Mouse (Mus musculus) stomach, embryonic 14.5 days (tissue): Measurements from ENCODE around the gene Olfr1392. TPM values are rescaled to one million over a fixed set of nuclear protein-coding genes. Genes with fewer than 3 reads are reported as not detected.

ENCODE experiments used
- ATAC-seq: fragments of 200-750 bp; cut with Nextera tagmentation; 2 replicates; pipeline ENCODE4 v1.8.0; 2017; ENCODE audit warnings: low read depth, moderate TSS enrichment; ENCODE audit not compliant: insufficient number of reproducible peaks, insufficient read depth, low FRiP score
- H3K27ac ChIP-seq: fragments of 300-500 bp; sonication (generic); 2 replicates; pipeline ENCODE4 v1.5.1; 2014; ENCODE audit warnings: mild to moderate bottlenecking, low read length, moderate library complexity, mixed read lengths
- H3K27me3 ChIP-seq: fragments of 300-500 bp; sonication (generic); 2 replicates; pipeline ENCODE4 v1.6.1; 2014; ENCODE audit warnings: low read length, control low read depth, mixed read lengths; ENCODE audit not compliant: control insufficient read depth, insufficient read depth
- H3K36me3 ChIP-seq: fragments of 300-500 bp; sonication (generic); 2 replicates; pipeline ENCODE4 v1.6.1; 2014; ENCODE audit warnings: mild to moderate bottlenecking, control low read depth, low read length, moderate library complexity, mixed read lengths; ENCODE audit not compliant: control insufficient read depth, insufficient read depth
- H3K4me1 ChIP-seq: fragments of 300-500 bp; sonication (generic); 2 replicates; pipeline ENCODE4 v1.6.1; 2014; ENCODE audit warnings: low read length, control low read depth, mixed read lengths; ENCODE audit not compliant: control insufficient read depth, insufficient read depth
- H3K4me2 ChIP-seq: fragments of 300-500 bp; sonication (generic); replicated peaks from 2 replicates; pipeline ENCODE4 v1.6.1; 2014; ENCODE audit warnings: low read depth, low read length, control low read depth
- H3K4me3 ChIP-seq: fragments of 300-500 bp; sonication (generic); 2 replicates; pipeline ENCODE4 v1.5.1; 2014; ENCODE audit warnings: low read depth, low read length, control low read depth
- H3K9ac ChIP-seq: fragments of 300-500 bp; sonication (generic); replicated peaks from 2 replicates; pipeline ENCODE4 v1.6.1; 2014; ENCODE audit warnings: low read depth, mild to moderate bottlenecking, control low read depth, low read length, moderate library complexity, mixed read lengths
- H3K9me3 ChIP-seq: fragments of 300-500 bp; sonication (generic); 2 replicates; pipeline ENCODE4 v1.6.1; 2016; ENCODE audit warnings: low read depth, low read length, control low read depth; ENCODE audit not compliant: control insufficient read depth
- WGBS: fragments of 180-500 bp; shearing (Covaris S2); extraction: QIAGEN DNeasy Blood & Tissue Kit; methylation state at CpG from one replicate; pipeline ENCODE4 v1.1.7; 2014; 5-methylcytosine and 5-hydroxymethylcytosine counted together
- polyA plus RNA-seq: library from polyadenylated mRNA; unstranded; fragments of >200 nt; fragmentation: Nextera tagmentation; extraction: Ambion mirVana; gene quantifications from 2 replicates; pipeline ENCODE4 v1.2.1, GENCODE M21; 2014

The Olfr1392 gene
- polyA plus RNA-seq, 1 experiment from 2014 or later, result 0.13 TPM

- peak overlapping the region; percentile 96; the same call in 1 of the 2 replicates for H3K27ac ChIP-seq
- H3K9ac ChIP-seq, result no peak overlapping the region
- no peak overlapping the region for H3K4me3 ChIP-seq
- no peak for ATAC-seq
- no peaks in the 10 kb centered on the region for H3K9me3 ChIP-seq
- 77% methylated on average over 6 of the region's 6 CpGs for WGBS
- H3K36me3 ChIP-seq, result peaks cover 4% of the 10 kb centered on the region; the same call in 1 of the 2 replicates
- no peak overlapping the region for H3K4me2 ChIP-seq
- H3K27me3 ChIP-seq, result no peaks in the 10 kb centered on the region
- H3K4me1 ChIP-seq, result peaks cover 46% of the 10 kb centered on the region
These were observed 35.9 kb upstream of the Olfr1392 start for GRCm38 (mm10) chr11:49248974-49249700.

GRCm38 (mm10) chr11:49249811-49250421 is 35.2 kb upstream of the Olfr1392 start:
- H3K4me1 ChIP-seq, result peaks cover 42% of the 10 kb centered on the region
- WGBS, result 23% methylated on average over 10 of the region's 10 CpGs
- peak overlapping the region; percentile 74 for H3K4me3 ChIP-seq
- peaks cover 6% of the 10 kb centered on the region; the same call in 1 of the 2 replicates for H3K36me3 ChIP-seq
- ATAC-seq, result no peak; the same call in 1 of the 2 replicates
- peak overlapping the region; percentile 47 for H3K4me2 ChIP-seq
- no peaks in the 10 kb centered on the region for H3K9me3 ChIP-seq
- H3K27me3 ChIP-seq, result no peaks in the 10 kb centered on the region
- H3K27ac ChIP-seq, result peak overlapping the region; percentile 96
- H3K9ac ChIP-seq, result peak overlapping the region; percentile 79; the same call in 1 of the 2 replicates

- WGBS, result 2% methylated on average over 44 of the region's 45 CpGs
These were observed 34.4 kb upstream of the Olfr1392 start for GRCm38 (mm10) chr11:49250422-49251379.

GRCm38 (mm10) chr11:49251380-49251761 is 33.7 kb upstream of the Olfr1392 start:
- ATAC-seq, result no peak
- no peaks in the 10 kb centered on the region for H3K9me3 ChIP-seq
- no peak overlapping the region for H3K27ac ChIP-seq
- peak overlapping the region; percentile 74 for H3K4me3 ChIP-seq
- H3K27me3 ChIP-seq, result no peaks in the 10 kb centered on the region
- H3K4me2 ChIP-seq, result peak overlapping the region; percentile 47
- H3K4me1 ChIP-seq, result peaks cover 36% of the 10 kb centered on the region
- 56% methylated on average over 7 of the region's 7 CpGs for WGBS
- H3K36me3 ChIP-seq, result peaks cover 10% of the 10 kb centered on the region; the same call in 1 of the 2 replicates
- peak overlapping the region; percentile 79; the same call in 1 of the 2 replicates for H3K9ac ChIP-seq

More at GRCm38 (mm10) chr11:49250422-49251379, 34.4 kb upstream of the Olfr1392 start:
- peaks cover 36% of the 10 kb centered on the region for H3K4me1 ChIP-seq
- peaks cover 10% of the 10 kb centered on the region; the same call in 1 of the 2 replicates for H3K36me3 ChIP-seq
- H3K9me3 ChIP-seq, result no peaks in the 10 kb centered on the region
- H3K9ac ChIP-seq, result peak overlapping the region; percentile 79
- H3K27me3 ChIP-seq, result no peaks in the 10 kb centered on the region
- H3K27ac ChIP-seq, result peak overlapping the region; percentile 96
- peak; percentile 97 for ATAC-seq
- H3K4me3 ChIP-seq, result peak overlapping the region; percentile 74
- H3K4me2 ChIP-seq, result peak overlapping the region; percentile 47

- Histone ChIP-seq H3K36me3 (peaks cover 10% of the 10 kb centered on the region; the same call in 1 of the 2 replicates), H3K9ac (no peak overlapping the region), H3K4me1 (peaks cover 33% of the 10 kb centered on the region), H3K4me3 (no peak overlapping the region; the same call in 1 of the 2 replicates), H3K9me3 (no peaks in the 10 kb centered on the region), H3K27ac (no peak overlapping the region), H3K27me3 (no peaks in the 10 kb centered on the region), H3K4me2 (peak overlapping the region; percentile 47; the same call in 1 of the 2 replicates)
- no peak for ATAC-seq
- whole genome bisulfite sequencing, result 91% methylated on average over 5 of the region's 5 CpGs
These were observed 33.0 kb upstream of the Olfr1392 start for GRCm38 (mm10) chr11:49252048-49252447.

- no peaks in the 10 kb centered on the region for H3K9me3 ChIP-seq
- H3K9ac ChIP-seq, result no peak overlapping the region
- H3K27ac ChIP-seq, result no peak overlapping the region
- peaks cover 10% of the 10 kb centered on the region; the same call in 1 of the 2 replicates for H3K36me3 ChIP-seq
- peaks cover 29% of the 10 kb centered on the region for H3K4me1 ChIP-seq
- 88% methylated on average over 6 of the region's 6 CpGs for WGBS
- no peaks in the 10 kb centered on the region for H3K27me3 ChIP-seq
- H3K4me3 ChIP-seq, result no peak overlapping the region
- no peak for ATAC-seq
- H3K4me2 ChIP-seq, result no peak overlapping the region
These were observed 32.0 kb upstream of the Olfr1392 start for GRCm38 (mm10) chr11:49253035-49253434.

- H3K9ac ChIP-seq, result no peak overlapping the region
- H3K4me3 ChIP-seq, result no peak overlapping the region
- WGBS, result 60% methylated on average over 2 of the region's 2 CpGs
- H3K27ac ChIP-seq, result no peak overlapping the region
- no peaks in the 10 kb centered on the region for H3K4me1 ChIP-seq
- H3K36me3 ChIP-seq, result peaks cover 32% of the 10 kb centered on the region
- H3K4me2 ChIP-seq, result no peak overlapping the region
- H3K9me3 ChIP-seq, result no peaks in the 10 kb centered on the region
- H3K27me3 ChIP-seq, result no peaks in the 10 kb centered on the region
- no peak for ATAC-seq
These were observed 25.8 kb upstream of the Olfr1392 start for GRCm38 (mm10) chr11:49259296-49259695.

GRCm38 (mm10) chr11:49259829-49260228 is 25.3 kb upstream of the Olfr1392 start:
- H3K27me3 ChIP-seq, result no peaks in the 10 kb centered on the region
- H3K9ac ChIP-seq, result no peak overlapping the region
- no peak overlapping the region for H3K27ac ChIP-seq
- ATAC-seq, result no peak
- no peaks in the 10 kb centered on the region for H3K9me3 ChIP-seq
- no peaks in the 10 kb centered on the region for H3K4me1 ChIP-seq
- H3K36me3 ChIP-seq, result peaks cover 31% of the 10 kb centered on the region
- WGBS, result 58% methylated on average over 1 of the region's 1 CpGs
- no peak overlapping the region for H3K4me2 ChIP-seq
- H3K4me3 ChIP-seq, result no peak overlapping the region
